Mouse (Mus musculus) megakaryocyte, embryonic 14.5 days (primary cell): ENCODE results near the gene B4galnt4.

Experiments
- FLI1 ChIP-seq: IDR thresholded peaks from 2 replicates; pipeline ENCODE4 v1.6.1; 2012; ENCODE audit warnings: low read length, inconsistent platforms, mixed read lengths
- GATA1 ChIP-seq: IDR thresholded peaks from 3 replicates; pipeline ENCODE4 v1.6.1; 2012; ENCODE audit warnings: mixed read lengths, low read length, inconsistent platforms, borderline replicate concordance

GRCm38 (mm10) chr7:141121051-141121531 lies 60.2 kb downstream of the B4galnt4 start:
- TF ChIP-seq GATA1 (no peak), FLI1 (no peak)
